Mouse (Mus musculus) induced T-regulatory cell, adult 2 months (primary cell): ENCODE measurements around the gene Fbxo4.

Experiments used
- DNase-seq: peaks from one replicate; pipeline ENCODE4 v3.0.0-alpha.2; 2012; ENCODE audit warnings: low read depth

Fbxo4 gene

DNA sequence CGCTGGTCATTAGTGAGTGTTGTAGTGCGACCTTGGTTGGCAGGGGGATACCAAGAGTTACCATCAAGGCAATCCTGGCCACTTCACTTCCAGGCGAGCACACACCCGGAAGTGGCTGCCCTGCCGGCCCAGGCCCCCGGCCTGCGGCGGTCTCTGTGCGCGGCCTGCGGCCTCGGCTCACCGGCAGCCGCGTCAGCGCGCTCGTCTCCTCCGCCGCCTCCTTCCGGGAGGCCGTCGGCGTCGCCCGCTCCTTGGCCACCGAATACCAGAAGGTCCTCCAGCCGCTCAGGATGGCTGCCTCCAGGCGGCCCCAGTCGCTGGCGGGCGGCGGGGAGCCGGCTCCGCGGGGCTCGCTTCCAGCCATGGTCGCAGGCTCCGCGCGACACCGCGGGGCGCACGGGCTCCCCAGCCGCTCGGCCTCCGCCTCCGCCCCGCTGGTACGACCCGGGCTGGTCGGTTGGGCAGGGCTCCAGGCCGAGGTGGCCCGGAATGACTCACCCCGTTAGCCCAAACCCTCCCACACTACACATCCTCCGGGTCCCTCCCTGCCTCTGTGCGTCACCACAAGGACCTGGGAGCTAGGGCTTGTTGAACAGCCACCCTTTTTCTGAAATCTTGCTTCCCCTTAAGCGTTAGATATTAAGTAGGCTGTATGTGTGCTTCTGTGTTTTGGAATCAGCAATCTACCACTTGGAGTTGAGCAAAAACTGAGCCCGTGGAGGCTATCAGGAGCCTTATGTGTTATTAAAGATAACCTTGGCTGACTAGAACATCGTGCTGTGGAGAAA is at the start of gene Fbxo4:
Gene Fbxo4 (minus strand): TSS at position 513 of the 788 bp plus-strand sequence.
- DNase-seq = peak; percentile 85

GRCm38 (mm10) chr15:4028960-4029359 is 49.6 kb upstream of the Fbxo4 start:
- DNase-seq = no peak

DNA sequence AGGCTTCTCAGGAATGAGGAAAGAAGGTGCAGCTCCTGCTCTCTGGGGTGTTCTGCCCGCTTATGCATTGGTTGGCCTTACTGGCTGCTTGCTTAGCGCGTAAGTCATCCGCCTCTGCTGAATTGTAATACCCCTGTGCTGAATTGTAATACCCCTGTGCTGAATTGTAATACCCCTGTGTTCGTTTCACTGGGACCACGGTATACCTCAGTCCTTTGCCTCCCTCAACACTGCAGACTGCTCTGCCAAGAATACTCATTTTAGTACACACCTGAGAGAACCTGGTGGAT is 49.0 kb upstream of the Fbxo4 start:
- DNase-seq = no peak

DNA sequence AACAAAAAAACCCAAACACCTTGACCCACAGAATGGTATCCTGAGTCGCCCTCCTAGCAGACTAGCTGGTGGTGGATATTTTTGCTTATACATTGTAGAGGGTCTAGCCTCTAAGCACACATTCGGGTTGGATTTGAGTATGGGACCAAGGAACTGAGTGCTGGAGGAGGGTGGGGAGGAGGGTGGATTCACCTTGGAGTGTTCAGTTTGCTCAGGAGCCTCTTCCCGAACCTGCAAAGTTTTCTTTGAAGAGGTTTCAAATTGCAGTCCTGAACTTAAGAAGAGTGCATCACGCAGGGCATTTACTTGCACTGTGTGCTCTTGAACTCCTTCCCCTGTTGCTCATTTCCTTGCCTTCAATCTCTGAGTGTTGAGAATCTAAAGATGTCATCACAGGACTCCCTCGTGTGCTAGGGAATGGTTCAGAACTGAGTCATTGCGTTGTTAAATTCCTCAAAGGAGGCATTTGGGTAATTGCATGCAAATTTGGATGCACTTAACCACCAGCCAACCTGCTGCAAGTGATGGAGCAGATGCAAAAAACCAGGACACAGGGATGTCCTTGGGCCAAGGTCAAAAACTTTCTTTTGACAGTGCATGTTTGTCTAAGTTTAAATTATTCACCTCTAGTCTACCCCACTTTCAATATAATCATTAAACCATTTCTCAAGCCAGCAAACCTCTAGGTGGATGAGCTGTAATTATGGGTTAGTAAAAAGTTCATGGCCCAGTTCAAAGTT is 48.5 kb upstream of the Fbxo4 start:
- no peak for DNase-seq

DNA sequence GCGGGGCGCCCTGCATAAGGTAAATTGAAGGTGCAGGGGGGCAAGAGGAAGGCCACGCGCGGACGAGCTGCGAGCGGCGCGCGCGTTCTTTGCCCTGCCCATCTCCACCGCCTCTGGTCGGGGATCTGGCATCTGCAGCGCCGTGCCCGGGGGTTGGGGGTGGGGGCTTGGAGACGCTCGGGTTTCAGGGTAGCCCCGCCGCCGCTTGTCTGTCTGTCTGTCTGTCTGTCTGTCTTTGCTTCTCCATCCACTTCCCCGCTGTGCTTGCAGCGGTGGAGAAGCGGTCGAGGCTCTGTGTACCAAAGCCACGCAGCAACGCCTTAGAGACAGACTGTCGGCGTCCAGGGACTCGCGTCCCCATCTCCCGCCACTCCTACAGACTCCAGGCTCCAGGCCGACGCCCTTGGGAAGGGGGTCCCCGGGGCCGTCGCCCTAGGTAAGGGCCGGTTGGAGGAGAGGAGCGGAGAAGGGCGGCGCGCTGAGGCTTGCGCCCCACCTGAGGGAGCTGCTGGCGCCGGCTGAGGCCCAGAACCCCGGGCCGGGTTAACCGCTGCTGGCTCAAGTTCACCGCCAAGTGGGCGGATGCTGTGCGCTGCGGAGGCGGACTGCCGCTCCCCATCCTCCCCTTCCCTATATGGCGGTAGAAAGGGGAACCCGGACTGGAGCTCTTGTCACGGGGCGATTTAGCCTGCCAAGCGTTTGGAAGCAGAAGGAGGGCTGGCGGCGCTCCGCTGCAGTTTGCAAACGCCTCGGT is 47.6 kb upstream of the Fbxo4 start:
- DNase-seq = peak; percentile 79

GRCm38 (mm10) chr15:4026231-4026773 is 46.9 kb upstream of the Fbxo4 start, which contains the start of gene Oxct1:
Gene Oxct1 (plus strand): TSS chr15:4026383.
- peak; percentile 88 for DNase-seq

DNA sequence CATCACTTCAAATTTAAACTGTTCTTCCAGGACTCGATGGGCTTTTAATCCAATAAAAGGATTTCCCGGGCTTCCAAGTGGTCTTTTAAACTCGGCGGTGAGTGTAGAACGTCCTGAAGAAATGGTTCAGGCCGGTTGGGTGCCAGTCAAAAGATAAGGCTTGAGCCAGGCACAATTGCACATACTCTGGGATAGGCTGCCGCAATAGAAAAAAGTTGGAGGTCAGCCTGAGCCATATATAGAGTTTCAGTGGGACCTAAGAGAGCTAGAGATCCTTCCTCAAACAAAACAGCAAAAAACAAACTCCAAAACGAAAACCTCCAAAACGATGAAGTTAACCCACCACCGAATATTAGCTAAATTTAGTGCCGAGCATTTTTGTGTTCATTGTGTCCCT is 46.1 kb upstream of the Fbxo4 start:
- peak; percentile 10 for DNase-seq

GRCm38 (mm10) chr15:4024726-4025507 is 45.5 kb upstream of the Fbxo4 start:
- DNase-seq = no peak

DNA sequence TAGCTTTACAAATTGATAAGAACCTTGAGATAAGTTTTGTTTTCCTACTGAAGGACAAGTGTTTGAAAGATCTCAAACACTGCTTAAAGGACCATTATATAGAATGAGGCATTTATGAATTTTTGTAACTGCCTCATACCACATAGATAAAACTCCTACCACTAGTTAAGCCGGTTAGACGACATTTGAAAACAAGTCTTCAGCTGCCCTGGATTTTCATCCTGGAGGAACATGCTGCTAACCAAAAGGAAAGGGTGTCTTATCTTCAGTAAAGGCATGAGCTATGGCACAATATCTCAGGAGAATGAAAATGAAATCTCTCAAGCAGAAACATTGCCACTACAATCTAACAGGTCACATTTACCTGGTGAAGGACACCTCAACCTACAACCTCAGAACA is 44.4 kb upstream of the Fbxo4 start:
- no peak for DNase-seq

GRCm38 (mm10) chr15:4020711-4021110 is 41.3 kb upstream of the Fbxo4 start:
- no peak for DNase-seq

DNA sequence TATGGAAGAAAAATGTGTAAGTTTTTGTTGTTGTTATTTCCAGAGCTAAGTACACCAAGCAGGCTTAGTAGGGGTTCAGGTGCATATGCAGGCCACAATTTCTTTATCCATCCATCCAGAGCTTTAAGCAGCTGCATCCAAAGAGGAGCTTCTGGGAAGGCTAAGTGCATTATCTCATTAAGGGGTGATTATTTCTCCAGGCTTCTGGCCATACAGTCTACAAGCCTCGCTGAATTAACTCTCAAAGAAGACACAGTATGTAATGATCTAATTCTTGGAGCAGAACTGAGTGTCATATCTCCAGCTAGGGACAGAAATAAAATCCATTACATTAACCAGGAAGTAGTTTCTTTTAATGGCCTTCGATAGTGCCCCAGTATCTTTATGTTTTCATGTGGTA is 34.5 kb upstream of the Fbxo4 start:
- DNase-seq = no peak

- DNase-seq = no peak
These were observed 21.2 kb upstream of the Fbxo4 start for GRCm38 (mm10) chr15:4000536-4000935.

GRCm38 (mm10) chr15:3999144-3999543 is 19.8 kb upstream of the Fbxo4 start:
- DNase-seq = no peak

- DNase-seq = no peak
These were observed 17.1 kb upstream of the Fbxo4 start for GRCm38 (mm10) chr15:3996267-3997010.

DNA sequence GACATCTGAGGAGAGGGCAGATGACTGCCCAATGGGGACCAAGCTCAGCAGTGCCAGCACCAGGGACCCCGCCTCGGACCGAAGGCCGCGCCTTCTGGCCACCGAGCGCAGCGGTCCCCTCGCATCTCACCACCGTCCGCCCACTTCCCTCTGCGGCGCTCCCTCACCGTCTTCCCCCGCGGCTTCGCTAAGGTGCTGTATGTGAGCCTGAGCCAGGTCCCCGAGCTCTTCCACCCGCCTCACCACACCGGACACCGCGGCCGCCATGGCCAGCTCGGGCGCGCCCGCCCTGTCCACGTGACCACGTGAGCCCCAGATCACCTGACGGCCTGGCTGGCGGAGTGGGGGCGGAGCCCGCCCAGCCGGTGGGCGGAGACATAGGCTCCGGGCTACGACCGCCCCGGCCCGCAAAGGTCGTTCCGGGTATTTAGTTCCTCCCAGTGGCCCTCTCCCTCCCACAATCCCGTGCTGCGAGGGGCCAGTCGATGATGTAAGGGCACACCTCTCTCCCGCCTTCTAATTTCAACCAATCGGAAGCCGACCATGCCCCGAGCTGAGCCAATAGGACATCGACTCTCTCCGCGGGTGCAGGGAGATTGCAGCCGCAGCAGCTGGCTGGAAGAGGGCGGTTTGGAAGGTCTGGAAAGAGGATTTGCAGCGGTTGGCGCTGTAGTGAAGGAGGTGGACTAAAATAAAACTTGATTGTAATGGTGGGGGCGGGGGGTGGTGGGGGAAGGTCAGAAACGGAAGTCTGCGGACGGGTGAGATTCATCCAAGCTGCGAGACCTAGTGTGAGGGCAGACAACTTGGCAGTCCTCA is 16.3 kb upstream of the Fbxo4 start, which contains the start of gene AW549877:
Gene AW549877 (minus strand): TSS at position 297 of the 819 bp plus-strand sequence.
- peak; percentile 98 for DNase-seq

GRCm38 (mm10) chr15:3994852-3995447 is 15.6 kb upstream of the Fbxo4 start:
- DNase-seq = peak; percentile 79

DNA sequence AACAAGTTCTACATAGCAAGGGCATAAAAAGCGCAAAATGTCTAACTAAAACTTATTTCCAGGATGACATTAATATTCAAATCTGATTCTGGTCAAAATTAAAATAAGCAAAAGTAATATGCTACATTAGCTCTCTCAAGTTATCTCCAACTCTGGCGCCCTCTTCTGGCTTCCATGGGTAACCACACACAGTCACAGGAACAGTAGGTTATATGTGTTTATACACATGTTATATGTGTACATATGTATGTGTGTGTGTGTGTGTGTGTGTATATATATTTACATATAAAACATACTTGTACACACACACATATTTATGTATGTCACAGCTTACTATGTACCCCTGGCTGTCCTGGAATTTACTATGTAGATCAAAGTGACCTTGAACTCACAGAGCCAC is 8.6 kb upstream of the Fbxo4 start:
- peak; percentile 76 for DNase-seq

DNA sequence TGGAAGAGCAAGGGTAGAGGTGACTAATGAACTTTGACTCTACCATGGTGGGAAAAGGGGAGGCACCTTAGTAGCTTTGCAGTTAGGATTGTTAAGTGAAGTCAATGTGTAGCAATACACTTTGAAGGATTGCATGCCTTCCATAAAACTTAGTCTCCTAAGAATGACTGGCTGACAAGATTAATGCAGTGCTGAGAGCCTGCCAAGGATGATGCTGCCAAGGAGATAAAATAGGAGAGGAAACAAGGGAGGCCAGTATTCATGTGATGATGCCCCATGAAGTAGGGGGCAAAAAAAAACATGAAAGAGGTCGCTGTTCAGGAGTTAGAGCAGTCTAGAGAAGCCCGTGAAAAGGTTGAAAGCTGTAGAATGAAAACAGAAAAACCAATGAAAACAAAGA is 5.5 kb upstream of the Fbxo4 start:
- no peak for DNase-seq

DNA sequence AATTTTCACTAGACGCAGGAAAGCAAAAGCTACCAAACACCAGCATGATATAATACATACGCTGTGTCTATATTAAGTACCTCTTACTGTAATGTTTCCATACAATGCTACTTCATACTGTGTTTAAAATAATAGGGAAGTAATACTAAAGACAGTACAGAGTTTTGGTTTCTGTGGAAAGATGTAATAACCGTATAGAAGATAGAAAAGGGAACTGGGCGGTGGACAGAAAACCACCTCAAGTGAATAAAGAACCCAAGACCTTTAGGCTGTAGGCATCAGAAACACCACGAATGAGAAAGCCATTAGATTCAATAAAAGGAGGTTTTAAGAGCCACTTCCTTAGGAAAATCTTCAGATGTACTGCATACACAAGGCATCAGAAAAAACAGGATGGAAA is 3.4 kb upstream of the Fbxo4 start:
- DNase-seq = no peak

- DNase-seq = no peak
These were observed 498 bp upstream of the Fbxo4 start for GRCm38 (mm10) chr15:3979871-3980270.
